Mouse (Mus musculus) A20 (cell line): ENCODE results near the gene Bicra.

Experiments used
- DNase-seq: peaks from one replicate; pipeline ENCODE4 v3.0.0-alpha.2; 2011; ENCODE audit warnings: low read depth, low spot score

Bicra gene

GRCm38 (mm10) chr7:16047338-16048146, at the start of gene Bicra:
Gene Bicra (minus strand): TSS chr7:16047921.
- DNase-seq = peak; percentile 89

DNA sequence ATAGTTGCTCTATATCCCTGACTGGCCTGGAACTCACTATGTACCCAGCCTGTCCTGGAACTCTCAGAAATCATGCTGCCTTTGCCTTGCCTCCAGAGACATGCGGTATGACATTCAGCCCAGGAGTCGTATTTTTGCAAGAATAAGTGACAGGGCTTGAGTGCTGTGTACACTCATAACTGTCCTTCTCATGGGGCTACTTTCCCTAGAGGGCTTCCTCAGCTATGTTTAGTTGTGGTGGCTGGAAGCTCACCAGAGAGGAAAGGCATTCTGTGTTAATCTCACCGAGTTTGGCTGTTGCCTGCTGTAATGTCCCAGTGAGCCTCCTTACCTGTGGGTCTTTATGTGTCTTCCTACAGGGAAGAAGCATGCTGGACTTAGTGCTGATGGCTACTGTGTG, 46.9 kb upstream of the Bicra start:
- DNase-seq = no peak

- no peak for DNase-seq
Observed at GRCm38 (mm10) chr7:16087587-16087986, 39.9 kb upstream of the Bicra start.

DNA sequence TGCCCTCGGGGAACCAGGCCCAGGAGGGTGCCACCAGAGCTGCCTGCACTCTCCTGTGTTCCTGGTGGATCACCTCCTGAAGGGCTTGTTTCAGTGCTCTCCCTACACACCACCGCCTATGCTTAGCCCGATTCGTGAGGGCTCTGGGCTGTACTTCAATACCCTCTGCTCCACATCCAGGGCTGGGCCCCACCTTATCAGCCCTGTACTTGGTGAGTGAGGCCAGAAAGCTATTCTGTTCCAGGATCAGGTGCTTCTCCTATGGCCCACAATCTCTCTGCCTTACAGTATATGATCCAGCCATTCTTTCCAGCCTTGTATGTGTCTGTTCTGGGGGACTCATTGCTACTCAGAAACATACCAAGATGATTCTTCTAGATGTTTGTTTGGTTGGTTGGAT, 35.6 kb upstream of the Bicra start:
- DNase-seq = no peak

DNA sequence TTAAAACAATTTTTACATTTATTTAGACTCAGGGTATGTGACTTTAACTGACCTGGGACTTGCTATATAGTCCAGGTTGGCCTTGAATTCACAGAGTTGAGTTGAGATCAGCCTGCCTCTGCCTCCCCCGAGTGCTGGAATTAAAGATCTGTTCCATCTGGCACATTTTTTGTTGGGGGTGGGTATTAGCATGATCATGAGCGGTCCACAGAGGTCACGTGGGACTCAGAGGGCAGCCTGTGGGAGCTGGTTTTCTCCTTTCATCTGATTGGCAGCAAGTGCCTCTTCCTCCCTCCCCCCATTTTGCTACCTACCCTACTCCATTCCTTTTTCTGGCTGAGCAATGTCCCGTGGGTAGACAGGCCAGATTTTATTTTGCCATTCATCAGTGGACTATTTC, 32.9 kb upstream of the Bicra start:
- DNase-seq = no peak

GRCm38 (mm10) chr7:16079947-16080346, 32.2 kb upstream of the Bicra start:
- DNase-seq = no peak

- no peak for DNase-seq
Observed at GRCm38 (mm10) chr7:16071906-16072305, 24.2 kb upstream of the Bicra start.

DNA sequence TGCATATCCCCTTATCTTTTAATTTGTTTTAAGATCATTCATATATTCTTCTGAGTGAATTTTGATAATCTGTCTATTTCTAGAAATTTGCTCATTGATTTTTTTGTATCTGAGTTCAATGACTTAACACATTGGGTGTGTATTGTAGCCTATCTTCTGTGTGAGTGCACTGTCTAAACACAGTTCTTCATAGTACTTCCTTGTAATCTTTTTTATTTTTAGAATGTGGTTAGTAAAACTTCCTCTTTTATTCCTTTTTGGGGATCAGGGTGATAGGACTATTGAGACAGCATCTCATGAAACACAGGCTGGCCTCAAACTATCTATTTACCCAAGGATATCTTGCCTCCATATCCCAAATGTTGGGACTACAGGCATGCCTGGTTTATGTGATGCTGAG, 23.1 kb upstream of the Bicra start:
- DNase-seq = no peak

GRCm38 (mm10) chr7:16063490-16063889, 15.8 kb upstream of the Bicra start:
- peak; percentile 55 for DNase-seq

- no peak for DNase-seq
Observed at GRCm38 (mm10) chr7:16062099-16062420, 14.3 kb upstream of the Bicra start.

DNA sequence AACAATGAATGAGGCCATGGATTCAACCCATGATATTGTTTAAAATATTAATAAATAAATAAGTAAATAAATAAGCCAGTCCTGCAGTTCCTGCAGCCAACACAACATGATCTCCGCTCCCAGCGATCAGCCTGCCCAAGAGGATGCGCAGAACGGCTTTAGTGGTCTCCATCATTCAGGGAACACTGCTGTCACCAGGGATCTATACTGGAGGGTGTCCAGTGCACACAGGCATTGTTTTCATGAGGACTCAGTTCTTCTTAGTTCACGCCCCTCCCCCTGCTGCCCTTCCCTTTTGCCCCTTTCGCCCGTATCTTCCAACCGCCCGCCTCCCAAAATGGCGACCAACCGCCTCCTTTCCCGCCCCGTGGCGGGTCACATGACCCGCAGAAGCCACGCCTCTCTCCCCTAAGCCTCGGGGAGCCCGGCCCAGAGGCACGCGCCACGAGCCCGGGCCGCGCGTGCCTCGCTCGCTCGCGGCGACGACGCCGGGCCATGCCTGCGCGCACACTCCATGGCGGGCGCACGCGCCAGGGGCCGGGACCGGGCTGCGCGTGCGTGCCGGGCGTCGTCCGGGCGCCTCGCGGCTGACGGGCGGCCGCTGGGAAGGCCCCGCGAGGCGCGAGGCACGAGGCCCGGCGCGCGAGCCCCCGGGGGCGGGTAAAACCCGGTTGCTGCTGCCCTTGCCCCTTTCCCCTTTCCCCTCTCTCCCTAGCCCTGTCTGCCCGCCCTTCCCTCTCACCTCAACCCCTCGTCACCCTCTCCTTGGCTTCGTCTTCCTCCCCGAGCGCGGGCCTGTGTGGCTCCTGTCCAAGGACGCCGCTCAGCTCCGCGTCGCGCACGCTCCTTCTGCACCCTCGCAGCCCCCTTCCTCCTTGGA, 13.7 kb upstream of the Bicra start, which contains the start of gene Zfp541:
Gene Zfp541, plus strand, starts transcription at position 596 of the 880 bp plus-strand sequence.
- DNase-seq = no peak

GRCm38 (mm10) chr7:16057136-16057534, 9.4 kb upstream of the Bicra start:
- DNase-seq = peak; percentile 77

DNA sequence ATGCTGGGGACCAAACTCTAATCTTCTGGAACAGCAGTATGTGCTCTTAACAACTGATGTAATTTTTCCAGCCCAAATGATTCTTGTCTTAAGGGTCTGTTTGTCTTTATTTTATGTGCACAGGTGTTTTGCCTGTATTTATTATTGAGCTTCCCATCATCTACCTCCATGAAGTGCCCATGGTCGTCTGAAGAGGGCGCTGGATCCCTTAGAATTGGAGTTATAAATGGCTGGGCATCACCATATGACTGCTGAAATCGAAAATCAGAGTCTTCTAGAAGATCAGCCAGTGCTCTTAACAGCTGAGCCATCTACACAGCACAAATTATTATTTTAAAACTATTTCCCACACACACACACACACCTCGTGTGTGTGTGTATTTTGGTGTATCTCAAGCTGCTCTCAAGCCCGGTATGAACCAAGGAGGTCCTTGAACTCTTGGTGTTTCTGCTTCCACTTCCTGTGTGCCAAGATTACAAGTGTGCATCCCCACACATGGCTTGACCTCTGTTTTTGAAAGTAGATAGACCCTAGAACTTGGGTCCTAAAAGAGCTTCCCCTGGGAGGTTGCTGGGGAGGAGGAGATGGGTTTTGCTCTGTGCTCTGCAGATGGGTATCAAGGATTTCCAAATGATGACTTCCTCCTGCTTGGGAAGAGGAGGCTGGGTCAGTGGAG, 8.9 kb upstream of the Bicra start:
- peak; percentile 91 for DNase-seq

DNA sequence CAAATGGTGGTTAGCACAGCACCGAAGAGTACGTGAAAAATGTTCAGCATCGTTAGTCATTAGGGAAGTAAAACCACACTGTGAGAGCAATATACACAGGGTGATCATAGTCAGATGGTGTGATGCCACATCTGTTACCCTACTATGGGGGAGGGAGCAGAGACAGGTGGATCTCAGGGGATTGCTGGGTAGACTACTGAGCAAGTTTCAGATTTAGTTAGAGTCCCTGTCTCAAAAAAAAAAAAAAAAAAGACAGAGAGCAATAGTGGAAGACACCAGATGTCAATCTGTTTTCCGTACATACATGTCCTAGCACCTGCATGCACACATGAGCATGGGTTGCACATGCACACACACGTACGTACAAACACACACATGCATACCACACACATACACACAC, 7.9 kb upstream of the Bicra start:
- peak; percentile 94 for DNase-seq

GRCm38 (mm10) chr7:16054966-16055365, 7.2 kb upstream of the Bicra start:
- peak; percentile 83 for DNase-seq

GRCm38 (mm10) chr7:16053105-16053504, 5.4 kb upstream of the Bicra start:
- no peak for DNase-seq

GRCm38 (mm10) chr7:16052684-16053083, 5.0 kb upstream of the Bicra start:
- DNase-seq = peak; percentile 99

DNA sequence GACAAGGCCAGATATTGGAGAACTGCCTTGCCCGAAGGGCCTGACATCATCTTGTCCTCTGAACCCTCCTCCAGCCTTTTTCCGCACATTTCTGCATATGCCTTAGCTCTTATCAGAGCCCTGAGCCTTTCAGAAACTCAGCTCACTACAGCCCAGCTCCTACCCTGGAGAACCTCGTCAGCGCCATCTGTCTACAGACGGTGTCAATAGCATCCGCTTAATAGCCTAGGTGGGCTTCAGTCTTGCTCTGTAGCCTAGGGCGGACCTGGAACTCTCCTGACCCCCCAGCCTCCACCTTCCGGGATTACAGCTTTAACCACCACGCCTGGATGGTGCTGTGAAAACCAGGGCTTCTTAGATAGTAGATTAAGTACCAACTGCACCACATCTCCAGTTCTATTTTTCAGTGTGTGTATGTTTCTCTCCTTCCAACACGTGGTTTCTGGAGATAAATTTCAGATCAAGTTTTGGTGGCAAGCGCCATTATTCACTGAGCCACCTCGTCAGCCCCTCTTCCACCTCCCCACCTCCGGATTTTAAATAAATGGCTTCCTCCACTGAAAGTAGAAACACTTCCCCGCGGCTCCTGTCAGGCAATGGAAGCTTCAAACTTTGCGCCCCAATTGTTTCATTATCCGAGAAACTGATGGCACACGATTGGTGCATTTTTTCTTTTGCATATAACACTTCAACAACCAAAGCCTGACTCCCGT, 4.3 kb upstream of the Bicra start:
- peak; percentile 94 for DNase-seq

DNA sequence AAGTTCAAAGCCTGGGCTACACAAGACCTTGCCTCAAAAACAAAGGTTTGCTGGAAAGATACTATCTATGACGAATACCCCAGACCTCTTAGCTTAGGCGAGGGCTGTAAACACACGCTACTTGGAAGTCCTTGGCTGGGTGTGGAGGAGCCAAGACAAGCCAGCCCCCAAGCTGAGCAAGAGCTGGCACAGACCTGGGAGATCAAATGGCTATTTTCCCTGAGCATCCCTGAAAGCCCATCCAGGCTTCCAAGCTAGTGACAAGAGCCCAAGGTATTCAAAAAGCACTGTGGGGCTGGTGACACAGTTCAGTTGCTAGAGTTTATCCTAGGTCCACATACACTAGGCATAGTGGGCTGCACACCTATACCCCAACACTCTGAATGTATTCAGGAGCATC, 2.9 kb upstream of the Bicra start:
- DNase-seq = peak; percentile 42

DNA sequence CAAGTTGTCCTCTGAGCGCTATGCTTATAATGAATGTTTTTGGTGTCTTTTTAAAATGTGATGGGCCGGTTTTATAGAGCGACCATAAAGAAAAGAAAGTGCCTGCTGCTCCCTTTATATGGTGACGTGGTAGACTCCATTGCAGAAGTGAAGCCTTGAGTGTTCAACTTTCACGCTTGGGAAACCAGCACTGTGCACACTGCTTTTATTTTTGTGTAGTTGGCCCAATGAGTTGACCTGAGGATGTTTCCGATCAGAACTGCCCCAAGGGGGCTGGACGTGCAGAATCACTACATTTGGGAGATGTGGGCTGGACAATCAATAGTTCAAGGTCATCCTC, 1.8 kb upstream of the Bicra start:
- peak; percentile 90 for DNase-seq

- DNase-seq = peak; percentile 62
Observed at GRCm38 (mm10) chr7:16048675-16049575, 1.2 kb upstream of the Bicra start.
